Mouse (Mus musculus) spleen, adult 2 months (tissue): ENCODE data around the gene Cln6. TPM values are rescaled to one million over a fixed set of nuclear protein-coding genes. Genes with fewer than 3 reads are reported as not detected.

Source experiments
- DNase-seq, 2 experiments: peaks; one replicate each; pipeline versions ENCODE4 v3.0.0 to v3.0.0-alpha.2; 2012 to 2021; ENCODE audit warnings: low spot score in 2 of 2, low read depth in 1 of 2
- H3K27ac ChIP-seq: fragments of 200-500 bp; 2 replicates; pipeline ENCODE4 v1.5.1; 2012; ENCODE audit warnings: low read length, inconsistent platforms; ENCODE audit not compliant: insufficient read depth
- H3K27me3 ChIP-seq: fragments of 200-500 bp; 2 replicates; pipeline ENCODE4 v1.6.1; 2012; ENCODE audit warnings: mild to moderate bottlenecking, moderate library complexity, low read length, inconsistent platforms; ENCODE audit not compliant: control insufficient read depth, insufficient read depth
- H3K36me3 ChIP-seq: fragments of 200-500 bp; 2 replicates; pipeline ENCODE4 v1.6.1; 2012; ENCODE audit warnings: mild to moderate bottlenecking, low read length, inconsistent platforms; ENCODE audit not compliant: control insufficient read depth, insufficient read depth
- H3K4me1 ChIP-seq: fragments of 200-500 bp; 2 replicates; pipeline ENCODE4 v1.6.1; 2011; ENCODE audit warnings: inconsistent platforms; ENCODE audit not compliant: control insufficient read depth, insufficient read depth, insufficient read length
- H3K4me3 ChIP-seq: fragments of 200-500 bp; 2 replicates; pipeline ENCODE4 v1.5.1; 2011; ENCODE audit warnings: mild to moderate bottlenecking, inconsistent platforms; ENCODE audit not compliant: insufficient read depth, insufficient read length; ENCODE audit errors: extremely low read depth
- CTCF ChIP-seq: fragments of 200-500 bp; IDR thresholded peaks from 2 replicates; pipeline ENCODE4 v1.5.1; 2011; ENCODE audit warnings: mild to moderate bottlenecking, inconsistent platforms; ENCODE audit not compliant: insufficient read depth, insufficient read length, insufficient replicate concordance; ENCODE audit errors: extremely low read depth
- POLR2A ChIP-seq: fragments of 200-500 bp; IDR thresholded peaks from 2 replicates; pipeline ENCODE4 v1.6.1; 2011; ENCODE audit warnings: low read depth, low read length, inconsistent platforms
- WGBS: fragments of 180-500 bp; shearing (Covaris S2); methylation state at CpG from one replicate; pipeline ENCODE4 v1.1.7; 2018; 5-methylcytosine and 5-hydroxymethylcytosine counted together
- polyA plus RNA-seq: library from polyadenylated mRNA; depleted of rRNA; stranded (reverse); fragments of >200 nt; gene quantifications from 2 replicates; pipeline ENCODE4 v1.2.3, GENCODE M21; 2012

Gene Cln6
- polyA plus RNA-seq, 1 experiment = 27.7 TPM

- Histone ChIP-seq H3K27ac (no peak overlapping the region), H3K4me3 (no peak overlapping the region), H3K36me3 (no peaks in the 10 kb centered on the region), H3K27me3 (no peaks in the 10 kb centered on the region), H3K4me1 (peaks cover 11% of the 10 kb centered on the region; the same call in 1 of the 2 replicates)
- WGBS = 84% methylated on average over 5 of the region's 5 CpGs
- TF ChIP-seq CTCF (no peak), POLR2A (no peak)
- DNase-seq = no peak
Measured at GRCm38 (mm10) chr9:62834906-62835305, 3.7 kb upstream of the Cln6 start.

DNA sequence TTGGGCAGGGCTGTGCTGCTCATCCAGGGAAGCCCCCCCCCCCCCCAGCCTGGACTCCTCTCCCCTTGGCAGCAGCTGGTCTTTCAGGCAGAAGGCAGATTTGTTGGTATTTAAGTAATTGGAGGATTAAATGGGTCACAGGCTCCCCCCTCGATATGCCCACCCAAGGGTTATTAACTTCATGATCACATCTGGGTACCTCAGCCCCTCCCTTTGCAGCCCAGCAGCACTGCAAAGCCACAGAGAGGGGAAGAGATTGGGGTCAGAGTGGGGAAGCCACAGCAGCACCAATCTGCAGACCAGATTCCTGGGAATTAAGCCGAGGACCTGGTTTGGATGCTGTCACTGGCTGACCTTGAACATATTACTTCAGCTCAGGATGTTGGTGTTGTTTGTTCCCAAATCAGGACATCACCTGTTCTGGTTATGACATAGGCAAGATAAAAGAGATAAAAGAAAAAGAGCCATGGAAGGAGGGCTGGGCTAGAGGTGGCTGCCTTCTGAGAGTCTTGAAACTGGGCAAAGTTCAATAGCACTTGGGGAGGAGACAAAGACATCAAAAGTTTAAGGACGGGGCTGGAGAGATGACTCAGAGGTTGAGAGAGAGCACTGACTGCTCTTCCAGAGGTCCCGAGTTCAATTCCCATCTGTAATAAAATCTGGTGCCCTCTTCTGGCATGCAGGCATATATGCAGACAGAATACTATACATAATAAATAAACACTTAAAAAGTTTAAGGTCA is 2.7 kb upstream of the Cln6 start:
- DNase-seq = no peak
- Histone ChIP-seq H3K27ac (no peak overlapping the region), H3K27me3 (no peaks in the 10 kb centered on the region), H3K36me3 (no peaks in the 10 kb centered on the region), H3K4me3 (no peak overlapping the region), H3K4me1 (peaks cover 11% of the 10 kb centered on the region; the same call in 1 of the 2 replicates)
- TF ChIP-seq CTCF (no peak), POLR2A (no peak)
- 68% methylated on average over 4 of the region's 4 CpGs for WGBS

DNA sequence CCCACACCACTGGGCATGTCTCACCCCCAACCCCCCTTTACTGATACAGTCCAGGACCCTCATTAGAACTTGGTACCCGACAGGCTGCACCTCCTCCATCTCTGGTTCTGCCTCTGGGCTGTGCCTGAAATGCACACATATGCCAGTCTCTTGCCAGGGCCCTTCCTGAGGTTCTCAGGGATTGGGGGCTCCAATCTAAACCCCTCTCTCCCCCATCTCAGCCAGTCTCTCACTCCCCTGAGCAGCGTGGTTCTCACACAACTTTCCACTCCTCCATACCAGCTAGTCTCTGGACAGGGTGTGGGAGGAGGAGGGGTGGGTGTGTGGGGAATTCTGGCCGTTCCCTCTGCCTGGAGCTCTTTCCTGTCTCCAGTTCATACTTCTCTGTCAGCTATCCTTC is 974 bp upstream of the Cln6 start:
- Histone ChIP-seq H3K27ac (no peak overlapping the region), H3K4me1 (peaks cover 11% of the 10 kb centered on the region; the same call in 1 of the 2 replicates), H3K36me3 (no peaks in the 10 kb centered on the region), H3K4me3 (no peak overlapping the region), H3K27me3 (no peaks in the 10 kb centered on the region)
- no peak for DNase-seq
- TF ChIP-seq POLR2A (no peak), CTCF (no peak)
- 58% methylated on average over 3 of the region's 3 CpGs for WGBS

- WGBS = 7% methylated on average over 8 of the region's 8 CpGs
- no peak for TF ChIP-seq CTCF
- TF ChIP-seq POLR2A = no peak
- no peaks in the 10 kb centered on the region for H3K36me3 ChIP-seq
- H3K27me3 ChIP-seq = no peaks in the 10 kb centered on the region
- H3K4me1 ChIP-seq = peaks cover 11% of the 10 kb centered on the region; the same call in 1 of the 2 replicates
- H3K27ac ChIP-seq = no peak overlapping the region
- peak overlapping the region; percentile 64 for H3K4me3 ChIP-seq
- no peak for DNase-seq
Measured at GRCm38 (mm10) chr9:62838146-62838505, 459 bp upstream of the Cln6 start.

DNA sequence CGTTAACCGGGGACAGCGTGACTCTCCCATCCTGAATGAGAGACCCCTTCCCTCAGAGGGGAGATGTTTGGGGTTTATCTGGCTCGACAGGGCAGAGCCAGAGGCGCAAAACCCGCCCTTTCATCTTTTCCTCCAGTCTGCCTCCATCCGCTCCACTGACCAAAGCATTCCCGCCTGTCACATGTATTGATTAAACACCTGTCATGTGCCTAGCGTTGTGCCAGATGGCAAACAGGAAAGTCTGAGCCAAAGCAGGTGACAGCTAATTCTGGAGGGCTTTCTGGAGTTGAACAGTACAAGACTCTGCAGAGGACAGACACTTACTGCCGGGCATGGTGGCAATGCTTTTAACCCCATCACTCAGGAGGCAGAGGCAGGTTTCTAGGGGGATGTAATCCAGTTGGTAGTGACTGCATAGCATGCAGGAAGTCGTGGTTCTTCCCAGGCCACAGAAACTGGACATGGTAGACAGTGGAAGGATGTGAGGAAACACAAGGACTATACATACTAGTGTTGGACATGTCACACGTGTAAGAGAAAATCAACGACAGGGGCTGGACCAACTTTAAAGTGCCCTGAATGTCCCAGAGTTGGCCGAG is 686 bp downstream of the Cln6 start:
- Histone ChIP-seq H3K36me3 (no peaks in the 10 kb centered on the region), H3K4me3 (peak overlapping the region; percentile 64), H3K27me3 (no peaks in the 10 kb centered on the region), H3K4me1 (peaks cover 11% of the 10 kb centered on the region; the same call in 1 of the 2 replicates), H3K27ac (peak overlapping the region; percentile 50)
- no peak for DNase-seq
- TF ChIP-seq POLR2A = no peak
- no peak for TF ChIP-seq CTCF
- WGBS = 16% methylated on average over 14 of the region's 14 CpGs

DNA sequence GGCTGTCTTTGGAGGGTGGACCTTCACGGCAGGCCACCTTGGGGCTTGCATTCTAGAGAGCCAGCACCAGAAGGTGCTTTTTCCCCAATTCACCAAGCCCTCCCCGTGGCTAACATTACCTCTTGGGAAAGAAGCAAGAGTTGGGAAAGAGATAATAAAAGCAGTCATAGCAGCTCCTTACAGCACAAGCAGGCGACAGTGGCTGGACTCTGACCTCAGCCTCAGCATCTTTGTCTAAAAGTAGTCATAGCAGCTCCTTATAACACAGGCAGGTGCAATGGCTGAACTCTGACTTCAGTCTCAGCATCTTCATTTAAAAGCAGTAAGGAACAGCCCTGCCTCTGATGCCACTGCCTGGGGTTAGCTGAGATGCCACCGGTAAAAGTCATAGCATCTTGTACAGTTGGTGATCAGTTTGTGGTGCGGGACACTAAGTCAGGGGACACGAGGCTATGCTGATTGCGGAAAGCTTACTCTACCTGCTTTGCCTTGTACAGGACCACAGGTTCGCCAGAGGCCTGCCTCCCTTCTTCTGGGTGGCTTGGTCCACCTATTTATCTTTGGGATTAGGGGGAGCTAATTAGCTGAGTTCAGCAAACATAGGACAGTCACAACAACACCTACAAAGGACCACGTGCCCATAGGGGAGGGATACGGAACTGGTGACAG is 4.9 kb downstream of the Cln6 start:
- TF ChIP-seq CTCF (no peak), POLR2A (no peak)
- 91% methylated on average over 10 of the region's 10 CpGs for WGBS
- no peak for DNase-seq
- H3K27ac ChIP-seq = no peak overlapping the region
- H3K27me3 ChIP-seq = no peaks in the 10 kb centered on the region
- no peaks in the 10 kb centered on the region for H3K36me3 ChIP-seq
- H3K4me3 ChIP-seq = no peak overlapping the region
- H3K4me1 ChIP-seq = peaks cover 5% of the 10 kb centered on the region; the same call in 1 of the 2 replicates

- no peaks in the 10 kb centered on the region for H3K27me3 ChIP-seq
- no peak for DNase-seq
- H3K4me3 ChIP-seq = no peak overlapping the region
- TF ChIP-seq POLR2A = no peak
- H3K27ac ChIP-seq = no peak overlapping the region
- 96% methylated on average over 5 of the region's 5 CpGs for WGBS
- H3K36me3 ChIP-seq = no peaks in the 10 kb centered on the region
- peaks cover 5% of the 10 kb centered on the region; the same call in 1 of the 2 replicates for H3K4me1 ChIP-seq
Measured at GRCm38 (mm10) chr9:62844461-62844860, 5.9 kb downstream of the Cln6 start.
